Mouse (Mus musculus) heart, embryonic 12.5 days (tissue): ENCODE measurements around the gene Eif5a. TPM values are rescaled to one million over a fixed set of nuclear protein-coding genes. Genes with fewer than 3 reads are reported as not detected.

Experiments
- microRNA-seq: library from miRNA; unstranded; fragments of <30 nt; microRNA quantifications from one replicate; pipeline ENCODE4, GENCODE M21; 2017
- polyA plus RNA-seq: library from polyadenylated mRNA; unstranded; fragments of >200 nt; fragmentation: Nextera tagmentation; extraction: Ambion mirVana; gene quantifications from 2 replicates; pipeline ENCODE4 v1.2.1, GENCODE M21; 2016

Gene Eif5a
- polyA plus RNA-seq, 1 experiment from 2014 or later, result 1,286 TPM

Small RNAs within 50 kb of the gene (microRNA-seq; reads per million reads assigned to microRNA genes)
- gene Mir6924, result not detected

Other genes with a start within 250 kb of the Eif5a start
- 404 and 420 TPM in 2 replicates for gene Eif4a1, start 249.5 kb downstream of the Eif5a start, polyA plus RNA-seq
- gene Senp3, start 239.9 kb downstream of the Eif5a start, polyA plus RNA-seq, result 74.3 and 83.0 TPM in 2 replicates
- gene Tnfsf13, start 236.2 kb downstream of the Eif5a start, polyA plus RNA-seq, result 0.28 and 0.47 TPM in 2 replicates
- 5.6 and 6.9 TPM in 2 replicates for gene Tnfsf12, start 226.1 kb downstream of the Eif5a start, polyA plus RNA-seq
- 1.5 and 3.3 TPM in 2 replicates for gene Tnfsfm13, start 225.9 kb downstream of the Eif5a start, polyA plus RNA-seq
- gene Polr2a, start 163.3 kb downstream of the Eif5a start, polyA plus RNA-seq, result 23.7 and 25.2 TPM in 2 replicates
- 0.33 TPM in 2 replicates for gene Slc35g3, start 160.0 kb downstream of the Eif5a start, polyA plus RNA-seq
- 2.9 and 3.3 TPM in 2 replicates for gene Zbtb4, start 156.0 kb downstream of the Eif5a start, polyA plus RNA-seq
- 5.6 and 7.7 TPM in 2 replicates for gene Chrnb1, start 126.0 kb downstream of the Eif5a start, polyA plus RNA-seq
- 2.3 and 2.4 TPM in 2 replicates for gene Fgf11, start 120.1 kb downstream of the Eif5a start, polyA plus RNA-seq
- 1.5 and 1.6 TPM in 2 replicates for gene Tmem102, start 116.3 kb downstream of the Eif5a start, polyA plus RNA-seq
- not detected in 2 replicates for gene Gm39566, start 106.7 kb downstream of the Eif5a start, polyA plus RNA-seq
- gene Spem2, start 103.5 kb downstream of the Eif5a start, polyA plus RNA-seq, result not detected in 2 replicates
- gene Spem1, start 99.8 kb downstream of the Eif5a start, polyA plus RNA-seq, result not detected in 2 replicates
- gene Nlgn2, start 84.2 kb downstream of the Eif5a start, polyA plus RNA-seq, result 1.8 and 2.3 TPM in 2 replicates
- 289 and 297 TPM in 2 replicates for gene Tmem256, start 83.4 kb downstream of the Eif5a start, polyA plus RNA-seq
- 77.9 and 82.3 TPM in 2 replicates for gene Plscr3, start 75.6 kb downstream of the Eif5a start, polyA plus RNA-seq
- 0.28 and 0.32 TPM in 2 replicates for gene Tnk1, start 63.2 kb downstream of the Eif5a start, polyA plus RNA-seq
- gene Tmem95, start 43.9 kb downstream of the Eif5a start, polyA plus RNA-seq, result not detected in 2 replicates
- 4.1 and 4.5 TPM in 2 replicates for gene Kctd11, start 40.6 kb downstream of the Eif5a start, polyA plus RNA-seq
- gene Acap1, start 26.4 kb downstream of the Eif5a start, polyA plus RNA-seq, result 10.3 and 11.2 TPM in 2 replicates
- gene 2810408A11Rik, start 21.0 kb downstream of the Eif5a start, polyA plus RNA-seq, result 4.7 and 5.2 TPM in 2 replicates
- gene Neurl4, start 20.9 kb downstream of the Eif5a start, polyA plus RNA-seq, result 7.6 and 9.2 TPM in 2 replicates
- gene Gps2, start 8.1 kb downstream of the Eif5a start, polyA plus RNA-seq, result 49.2 and 50.6 TPM in 2 replicates
- 2.0 and 2.6 TPM in 2 replicates for gene Ybx2, start 13.8 kb upstream of the Eif5a start, polyA plus RNA-seq
- 25.9 and 28.8 TPM in 2 replicates for gene Slc2a4, start 26.2 kb upstream of the Eif5a start, polyA plus RNA-seq
- 2.1 and 2.5 TPM in 2 replicates for gene Cldn7, start 42.8 kb upstream of the Eif5a start, polyA plus RNA-seq
- gene Ctdnep1, start 59.2 kb upstream of the Eif5a start, polyA plus RNA-seq, result 23.6 and 24.5 TPM in 2 replicates
- 103 and 109 TPM in 2 replicates for gene Elp5, start 60.6 kb upstream of the Eif5a start, polyA plus RNA-seq
- gene Gabarap, start 69.2 kb upstream of the Eif5a start, polyA plus RNA-seq, result 445 and 451 TPM in 2 replicates
- 51.0 and 54.1 TPM in 2 replicates for gene Phf23, start 73.8 kb upstream of the Eif5a start, polyA plus RNA-seq
- gene Dvl2, start 78.6 kb upstream of the Eif5a start, polyA plus RNA-seq, result 25.8 and 26.1 TPM in 2 replicates
- gene Acadvl, start 93.5 kb upstream of the Eif5a start, polyA plus RNA-seq, result 126 and 129 TPM in 2 replicates
- gene Dlg4, start 95.0 kb upstream of the Eif5a start, polyA plus RNA-seq, result 4.2 and 6.0 TPM in 2 replicates
- 0.15 and 0.19 TPM in 2 replicates for gene Asgr1, start 132.1 kb upstream of the Eif5a start, polyA plus RNA-seq
- gene Asgr2, start 170.7 kb upstream of the Eif5a start, polyA plus RNA-seq, result not detected in 2 replicates
- gene Mgl2, start 208.4 kb upstream of the Eif5a start, polyA plus RNA-seq, result 0.24 TPM in 1 of 2 replicates, not detected in the other
- gene Clec10a, start 234.2 kb upstream of the Eif5a start, polyA plus RNA-seq, result not detected in 2 replicates